Mouse (Mus musculus) limb, embryonic 14.5 days (tissue): ENCODE measurements around the gene Clcn6. TPM values are rescaled to one million over a fixed set of nuclear protein-coding genes. Genes with fewer than 3 reads are reported as not detected.
"Not testable (repeated sequence)": the region's sequence is repeated elsewhere in the genome, so short reads cannot be mapped to it uniquely, and the experiment has no call there.

Experiments used
- ATAC-seq: fragments of 200-750 bp; cut with Nextera tagmentation; 2 replicates; pipeline ENCODE4 v1.8.0; 2017; ENCODE audit warnings: low read depth, moderate number of reproducible peaks, moderate TSS enrichment; ENCODE audit not compliant: low FRiP score
- DNase-seq: peaks from one replicate; pipeline ENCODE4 v3.0.0-alpha.2; 2015; ENCODE audit warnings: low spot score
- H3K27ac ChIP-seq: fragments of 300-500 bp; sonication (generic); replicated peaks from 2 replicates; pipeline ENCODE4 v1.5.1; 2014; ENCODE audit warnings: low read depth, mild to moderate bottlenecking, low read length, moderate library complexity, mixed read lengths
- H3K27me3 ChIP-seq: fragments of 300-500 bp; sonication (generic); 2 replicates; pipeline ENCODE4 v1.6.1; 2014; ENCODE audit warnings: low read length, mixed read lengths; ENCODE audit not compliant: control insufficient read depth, insufficient read depth
- H3K36me3 ChIP-seq: fragments of 300-500 bp; sonication (generic); 2 replicates; pipeline ENCODE4 v1.6.1; 2014; ENCODE audit warnings: mild to moderate bottlenecking, low read length, moderate library complexity, mixed read lengths; ENCODE audit not compliant: control insufficient read depth, insufficient read depth
- H3K4me1 ChIP-seq: fragments of 300-500 bp; sonication (generic); 2 replicates; pipeline ENCODE4 v1.6.1; 2014; ENCODE audit warnings: antibody characterized with exemption, low read length, mixed read lengths; ENCODE audit not compliant: control insufficient read depth, insufficient read depth
- H3K4me2 ChIP-seq: fragments of 300-500 bp; sonication (generic); replicated peaks from 2 replicates; pipeline ENCODE4 v1.6.1; 2014; ENCODE audit warnings: low read depth, mild to moderate bottlenecking, low read length, moderate library complexity; ENCODE audit not compliant: severe bottlenecking
- H3K4me3 ChIP-seq: fragments of 300-500 bp; sonication (generic); replicated peaks from 2 replicates; pipeline ENCODE4 v1.5.1; 2014; ENCODE audit warnings: low read length
- H3K9ac ChIP-seq: fragments of 300-500 bp; sonication (generic); 2 replicates; pipeline ENCODE4 v1.6.1; 2014; ENCODE audit warnings: mild to moderate bottlenecking, low read depth, low read length, moderate library complexity; ENCODE audit not compliant: severe bottlenecking
- H3K9me3 ChIP-seq: fragments of 300-500 bp; sonication (generic); 2 replicates; pipeline ENCODE4 v1.6.1; 2016; ENCODE audit warnings: low read length; ENCODE audit not compliant: control insufficient read depth
- POLR2A ChIP-seq: fragments of 200-500 bp; IDR thresholded peaks from 2 replicates; pipeline ENCODE4 v1.8.0; 2012; ENCODE audit warnings: inconsistent platforms, mild to moderate bottlenecking, moderate library complexity, borderline replicate concordance; ENCODE audit not compliant: insufficient read depth, insufficient read length; ENCODE audit errors: extremely low read depth
- WGBS: fragments of 180-500 bp; shearing (Covaris S2); extraction: QIAGEN DNeasy Blood & Tissue Kit; methylation state at CpG from one replicate; pipeline ENCODE4 v1.1.7; 2014; 5-methylcytosine and 5-hydroxymethylcytosine counted together
- polyA plus RNA-seq, 2 experiments: library from polyadenylated mRNA; depleted of rRNA in 1 of 2; stranded (reverse) in 1 of 2; unstranded in 1 of 2; fragments of >200 nt; fragmentation: Nextera tagmentation in 1 of 2; extraction: Ambion mirVana in 1 of 2; gene quantifications; 2 replicates each; pipeline versions ENCODE4 v1.2.1 to v1.2.3; 2012 to 2014

Gene Clcn6
- polyA plus RNA-seq, 2 experiments = 6.9 to 22.5 TPM

DNA sequence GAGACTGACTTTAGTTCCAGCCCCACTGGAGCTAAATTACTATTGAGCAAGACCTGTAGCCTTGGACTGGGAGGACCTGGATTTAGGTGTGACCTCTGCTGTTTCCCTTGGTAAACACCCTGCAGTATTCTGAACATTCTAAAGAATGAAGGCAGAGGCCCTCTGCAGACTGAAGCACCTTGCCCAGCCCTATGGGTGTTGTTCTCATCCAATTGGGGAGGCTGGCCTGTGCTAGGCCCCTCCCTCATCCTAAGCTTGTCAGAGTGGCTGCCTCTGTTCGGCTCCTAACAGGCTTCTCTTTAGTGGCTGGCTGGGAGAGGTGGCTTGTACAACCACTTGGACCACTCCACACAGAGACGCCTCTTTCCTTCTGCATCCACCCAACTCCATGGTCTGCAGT, 14.4 kb upstream of the Clcn6 start:
- ATAC-seq (no peak), DNase-seq (no peak)
- Histone ChIP-seq H3K4me3 (no peak overlapping the region), H3K4me1 (no peaks in the 10 kb centered on the region), H3K9ac (no peak overlapping the region), H3K9me3 (no peaks in the 10 kb centered on the region), H3K4me2 (no peak overlapping the region), H3K27me3 (no peaks in the 10 kb centered on the region), H3K27ac (no peak overlapping the region), H3K36me3 (peaks cover 96% of the 10 kb centered on the region)
- TF ChIP-seq POLR2A = no peak
- WGBS = 63% methylated on average over 2 of the region's 2 CpGs

DNA sequence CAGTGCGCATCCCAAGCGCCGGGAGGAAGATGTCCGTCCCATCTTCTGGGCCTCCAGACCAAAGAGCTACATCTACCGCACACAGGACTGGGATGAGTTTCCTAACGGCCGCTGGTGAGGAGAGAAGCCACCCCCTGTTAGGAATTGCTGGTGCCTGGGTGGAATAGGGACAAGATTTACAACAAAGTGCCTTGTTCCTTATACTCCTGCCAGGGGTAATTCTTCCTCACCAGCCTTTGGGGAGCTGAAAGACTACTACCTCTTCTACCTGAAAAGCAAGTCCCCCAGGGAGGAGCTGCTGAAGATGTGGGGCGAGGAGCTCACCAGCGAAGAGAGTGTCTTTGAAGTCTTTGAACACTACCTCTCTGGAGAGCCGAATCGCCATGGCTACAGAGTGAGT, 13.3 kb upstream of the Clcn6 start:
- Histone ChIP-seq H3K9ac (no peak overlapping the region), H3K4me3 (no peak overlapping the region), H3K4me1 (no peaks in the 10 kb centered on the region), H3K27ac (no peak overlapping the region), H3K36me3 (peaks cover 90% of the 10 kb centered on the region), H3K27me3 (no peaks in the 10 kb centered on the region), H3K4me2 (no peak overlapping the region), H3K9me3 (no peaks in the 10 kb centered on the region)
- no peak for DNase-seq
- no peak for ATAC-seq
- 89% methylated on average over 11 of the region's 11 CpGs for whole genome bisulfite sequencing
- TF ChIP-seq POLR2A = no peak

DNA sequence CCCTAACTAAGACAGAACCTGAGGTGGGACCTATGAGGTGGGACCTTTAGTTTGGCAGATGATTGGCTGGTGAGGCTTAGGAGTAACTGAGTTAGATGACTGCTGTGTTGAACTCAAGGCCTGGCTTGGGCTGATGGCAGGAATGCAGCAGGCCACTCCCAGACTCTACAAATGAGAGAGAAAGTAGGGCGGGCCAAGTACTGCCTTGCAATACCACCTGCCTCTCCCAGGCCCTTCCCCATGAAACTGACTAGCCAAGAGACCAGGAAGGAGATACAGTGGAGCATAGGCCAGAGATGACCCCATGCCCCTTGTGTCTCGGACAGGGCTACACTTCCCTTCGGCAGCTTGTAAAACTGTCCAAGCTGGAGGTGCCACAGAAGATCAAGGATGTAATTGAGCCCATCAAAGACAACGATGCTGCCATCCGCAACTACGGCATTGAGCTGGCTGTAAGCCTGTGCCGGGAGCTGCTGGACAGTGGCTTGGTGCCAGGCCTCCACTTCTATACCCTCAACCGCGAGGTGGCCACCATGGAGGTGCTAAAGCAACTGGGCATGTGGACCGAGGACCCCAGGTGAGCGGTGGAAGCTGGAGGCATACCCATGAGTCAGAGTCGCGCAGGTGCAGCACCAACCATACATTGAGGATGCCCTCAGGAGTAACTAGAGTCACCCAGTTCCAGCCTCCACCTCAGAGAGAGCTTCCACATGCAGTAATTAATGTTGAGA, 12.6 kb upstream of the Clcn6 start:
- Histone ChIP-seq H3K4me3 (no peak overlapping the region), H3K36me3 (peaks cover 83% of the 10 kb centered on the region), H3K9me3 (no peaks in the 10 kb centered on the region), H3K27me3 (no peaks in the 10 kb centered on the region), H3K4me2 (no peak overlapping the region), H3K4me1 (no peaks in the 10 kb centered on the region), H3K27ac (no peak overlapping the region), H3K9ac (no peak overlapping the region)
- no peak for DNase-seq
- TF ChIP-seq POLR2A = no peak
- ATAC-seq = no peak
- 76% methylated on average over 13 of the region's 13 CpGs for WGBS

DNA sequence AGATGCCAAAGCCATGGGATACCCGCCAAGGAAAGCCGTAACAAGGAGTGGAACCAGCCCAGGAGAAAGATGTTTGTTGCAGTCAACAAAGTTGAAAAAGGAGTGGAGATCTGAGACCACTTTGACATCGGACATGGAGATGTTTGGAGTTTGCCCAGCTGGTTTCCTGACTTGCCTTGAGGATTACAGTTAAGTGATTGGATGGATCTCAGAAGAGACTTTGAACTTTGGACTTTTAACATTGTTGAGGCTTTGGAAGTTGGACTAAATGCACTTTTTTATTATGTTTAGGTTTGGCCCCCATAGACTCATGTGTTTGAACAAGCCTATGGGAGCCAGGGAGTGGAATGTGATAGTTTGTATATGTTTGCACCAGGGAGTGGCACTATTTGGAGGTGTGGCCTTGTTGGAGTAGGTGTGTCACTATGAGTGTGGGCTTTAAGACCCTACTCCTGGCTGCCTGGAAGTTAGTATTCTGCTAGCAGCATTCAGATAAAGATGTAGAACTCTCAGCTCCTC, 11.8 kb upstream of the Clcn6 start:
- 91% methylated on average over 3 of the region's 3 CpGs for WGBS
- H3K4me3 ChIP-seq, DNase-seq, ATAC-seq, H3K4me1 ChIP-seq, H3K9me3 ChIP-seq, H3K4me2 ChIP-seq, H3K27me3 ChIP-seq, H3K27ac ChIP-seq, H3K9ac ChIP-seq: not testable (repeated sequence)
- peaks cover 82% of the 10 kb centered on the region for H3K36me3 ChIP-seq

DNA sequence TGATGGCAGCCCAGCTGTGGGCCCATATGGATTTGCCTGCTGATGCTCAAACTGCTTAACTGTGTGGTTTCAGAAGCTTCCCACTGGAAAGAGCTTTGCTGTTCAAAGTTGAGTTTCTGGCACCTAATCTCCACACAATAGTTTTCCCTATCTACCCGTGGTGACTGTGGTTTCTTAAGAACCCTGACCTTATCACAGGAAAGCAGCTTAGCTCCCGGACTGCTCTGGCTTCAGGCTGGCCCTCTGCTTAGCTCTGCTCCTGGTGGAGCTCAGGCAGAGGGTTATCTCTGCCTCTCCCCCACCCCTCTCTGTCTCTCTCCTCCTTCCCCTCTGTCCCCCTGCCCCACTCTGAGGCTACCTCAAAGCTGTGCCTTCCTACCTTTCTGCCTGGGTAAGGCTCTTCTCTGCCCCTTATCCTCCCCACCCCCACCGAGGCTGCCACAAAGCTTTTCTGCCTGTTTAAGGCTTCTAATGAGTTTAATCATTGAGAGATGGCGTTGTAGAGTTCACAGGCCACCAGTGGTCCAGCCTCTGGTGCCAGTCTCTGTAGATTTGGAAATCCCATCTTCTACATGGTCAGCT, 7.9 kb upstream of the Clcn6 start:
- DNase-seq = no peak
- no peaks in the 10 kb centered on the region for H3K9me3 ChIP-seq
- 78% methylated on average over 4 of the region's 4 CpGs for WGBS
- H3K36me3 ChIP-seq = peaks cover 64% of the 10 kb centered on the region
- no peak overlapping the region for H3K4me2 ChIP-seq
- no peak overlapping the region for H3K4me3 ChIP-seq
- no peak overlapping the region for H3K27ac ChIP-seq
- no peaks in the 10 kb centered on the region for H3K27me3 ChIP-seq
- H3K9ac ChIP-seq = no peak overlapping the region
- ATAC-seq = no peak
- no peak for TF ChIP-seq POLR2A
- peaks cover 7% of the 10 kb centered on the region for H3K4me1 ChIP-seq

DNA sequence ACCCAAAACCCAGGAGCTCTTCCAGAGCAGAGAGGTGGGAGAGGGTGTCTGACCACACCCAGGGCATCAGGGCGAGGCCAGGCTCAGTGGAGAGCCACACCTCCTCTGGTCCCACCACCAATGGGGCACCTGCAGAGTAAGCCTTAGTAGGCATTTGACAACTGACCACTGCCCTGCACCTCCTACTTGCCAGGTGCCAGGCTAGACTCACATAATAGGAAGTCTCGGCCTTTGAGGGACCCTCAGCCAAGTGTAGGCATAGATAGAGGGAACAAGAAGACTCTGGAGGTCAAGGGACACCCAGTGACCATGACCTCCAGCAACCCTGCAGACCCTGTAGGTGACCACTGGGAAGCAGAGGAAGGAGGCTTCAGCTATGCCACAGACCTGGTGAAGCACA, 5.5 kb upstream of the Clcn6 start:
- Histone ChIP-seq H3K36me3 (peaks cover 40% of the 10 kb centered on the region), H3K27me3 (no peaks in the 10 kb centered on the region)
- WGBS = 93% methylated on average over 2 of the region's 2 CpGs

DNA sequence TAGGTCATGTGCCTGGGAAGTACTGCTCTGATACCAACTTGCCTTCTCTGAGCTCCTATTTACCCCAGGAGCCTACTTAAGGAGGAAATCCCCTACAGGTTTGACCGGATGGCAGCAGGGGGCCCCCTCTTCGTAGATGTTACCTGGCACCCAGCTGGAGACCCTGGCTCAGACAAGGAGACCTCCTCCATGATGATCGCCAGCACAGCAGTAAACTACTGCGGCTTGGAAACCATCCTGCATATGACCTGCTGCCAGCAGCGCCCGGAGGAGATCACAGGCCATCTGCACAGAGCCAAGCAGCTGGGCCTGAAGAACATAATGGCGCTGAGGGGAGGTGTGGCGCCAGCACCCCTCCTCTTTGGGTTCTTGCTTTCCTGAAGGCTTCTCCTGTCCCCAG, 4.7 kb upstream of the Clcn6 start:
- not testable (repeated sequence) for DNase-seq, H3K4me2 ChIP-seq, H3K27me3 ChIP-seq, H3K9ac ChIP-seq, H3K9me3 ChIP-seq, ATAC-seq, H3K27ac ChIP-seq, H3K4me3 ChIP-seq
- whole genome bisulfite sequencing = 74% methylated on average over 6 of the region's 8 CpGs
- H3K4me1 ChIP-seq = peaks cover 24% of the 10 kb centered on the region
- H3K36me3 ChIP-seq = peaks cover 34% of the 10 kb centered on the region

More for the DNA sequence above, 5.5 kb upstream of the Clcn6 start:
- no peak for DNase-seq
- no peak for ATAC-seq
- Histone ChIP-seq H3K4me2 (no peak overlapping the region), H3K9ac (no peak overlapping the region), H3K4me3 (no peak overlapping the region), H3K9me3 (no peaks in the 10 kb centered on the region), H3K4me1 (peaks cover 24% of the 10 kb centered on the region), H3K27ac (no peak overlapping the region)
- TF ChIP-seq POLR2A = no peak
